Mouse (Mus musculus): ENCODE results near the gene Tbl1x.

The Tbl1x gene

DNA sequence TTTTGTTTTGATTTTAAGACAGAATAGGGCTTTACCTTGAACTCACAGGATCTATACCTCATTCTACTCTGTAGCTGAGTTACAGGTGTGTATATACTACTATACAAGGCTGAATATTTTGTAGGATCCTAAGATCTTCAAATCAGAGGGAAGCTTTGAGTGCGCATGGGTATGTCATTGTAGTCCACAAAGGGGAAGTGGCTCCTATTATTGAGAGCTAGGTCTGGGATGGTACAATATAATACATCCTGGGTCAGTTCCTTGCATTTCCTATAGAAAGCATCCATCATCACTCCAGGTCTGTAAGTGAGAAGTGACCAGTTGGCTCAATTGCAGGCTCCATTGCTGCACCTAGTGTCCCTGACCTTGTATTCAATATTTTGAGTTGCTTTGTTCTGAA is 102.2 kb downstream of the Tbl1x start:
- DNase-seq = no peak

DNA sequence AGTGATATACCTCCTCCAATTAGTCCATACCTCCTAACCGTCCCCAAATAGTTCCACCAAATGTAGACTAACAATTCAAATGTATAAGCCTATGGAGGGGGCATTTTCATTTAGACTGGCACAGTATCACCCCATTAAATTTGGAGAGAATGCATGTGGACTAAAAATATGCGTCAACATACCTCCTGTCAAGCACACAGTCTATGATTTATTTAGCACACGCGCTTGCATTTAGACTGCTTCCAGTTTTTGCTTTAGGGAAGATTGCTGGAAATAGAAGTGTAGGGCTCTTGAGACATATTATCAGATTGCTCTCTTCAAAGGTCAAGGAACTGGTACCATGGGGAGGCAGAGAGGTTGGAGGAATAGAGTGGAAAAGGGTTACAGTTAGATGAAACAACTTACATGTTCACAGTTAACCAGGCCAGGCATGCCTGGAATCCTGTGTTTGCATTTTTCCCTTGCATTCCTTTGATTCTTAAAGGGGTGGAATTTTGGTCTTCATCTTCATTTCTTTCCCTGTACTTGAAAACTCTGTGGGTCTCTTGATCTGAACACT is 105.0 kb downstream of the Tbl1x start:
- no peak for DNase-seq

DNA sequence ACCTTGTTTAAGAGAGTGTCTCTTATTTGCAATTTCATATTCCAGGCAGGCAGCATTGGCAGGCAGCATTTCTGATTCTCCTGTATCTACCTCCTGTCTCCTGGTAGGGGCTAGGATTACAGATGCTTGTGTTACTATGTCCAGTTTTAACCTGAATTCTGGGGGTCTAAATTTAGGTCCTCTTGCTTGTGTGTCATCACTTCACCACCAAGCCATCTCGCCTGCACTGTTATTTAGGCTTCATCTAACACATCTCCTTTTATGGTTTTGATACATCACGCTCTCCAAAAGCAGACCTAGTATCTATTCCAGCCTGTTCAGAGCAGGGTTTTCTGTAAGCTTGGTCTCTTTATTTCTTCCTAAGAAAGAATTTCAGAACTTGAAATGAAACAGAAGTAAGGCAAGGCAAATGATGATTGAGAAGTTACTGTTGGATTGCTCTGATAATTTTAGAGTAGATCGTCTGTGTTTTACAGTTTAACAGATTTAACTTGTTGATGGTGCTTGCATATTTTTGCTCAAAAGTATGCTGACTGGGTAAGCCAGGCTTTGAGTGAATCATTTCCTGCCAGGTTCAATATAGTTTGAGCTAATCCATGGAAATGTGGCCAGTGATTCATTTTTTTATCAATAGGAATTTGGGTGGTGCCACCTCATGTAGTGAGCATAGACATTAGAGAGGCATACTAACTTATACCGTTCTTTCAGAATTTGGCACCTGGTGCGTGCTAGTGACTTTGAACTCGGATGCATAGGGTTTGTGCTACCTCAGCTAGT is 106.7 kb downstream of the Tbl1x start:
- no peak for DNase-seq

DNA sequence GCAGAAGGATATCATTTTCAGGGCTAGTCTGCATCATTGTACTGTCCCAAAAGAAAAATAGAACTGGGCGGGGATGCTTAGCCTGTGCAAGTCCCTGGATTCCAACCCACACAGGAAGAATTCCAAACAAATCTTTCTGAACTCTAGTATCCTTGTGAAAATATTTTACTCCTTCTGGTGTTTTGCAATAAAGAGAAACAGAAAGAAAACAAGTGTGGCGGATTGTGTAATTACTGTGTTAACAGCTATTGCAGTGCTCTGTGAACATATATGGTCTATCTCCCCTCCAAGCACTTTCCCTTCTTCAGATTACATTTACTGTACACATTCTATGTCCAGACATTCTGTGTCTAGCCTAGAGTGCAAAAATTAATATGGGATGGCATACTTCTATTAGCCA is 119.6 kb downstream of the Tbl1x start:
- no peak for DNase-seq

DNA sequence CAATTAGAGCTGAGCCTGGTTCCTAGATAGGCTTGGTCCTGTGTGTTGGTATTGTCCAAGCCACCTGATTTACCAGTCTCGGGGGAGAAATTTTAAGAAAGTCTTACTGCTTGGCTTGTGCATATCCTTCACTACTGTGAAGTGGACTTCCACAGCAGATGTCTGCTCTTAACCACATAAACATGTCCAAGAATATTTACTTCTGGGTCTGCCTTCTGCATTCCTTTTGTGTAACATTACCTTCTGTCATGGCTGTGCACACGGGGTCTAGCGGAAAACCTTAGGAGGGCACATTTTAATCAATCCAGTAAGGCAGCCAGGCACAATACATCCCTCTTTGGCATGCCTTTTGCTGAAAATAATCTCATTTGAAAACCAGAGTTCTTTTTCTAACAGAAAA is 125.7 kb downstream of the Tbl1x start:
- no peak for DNase-seq

DNA sequence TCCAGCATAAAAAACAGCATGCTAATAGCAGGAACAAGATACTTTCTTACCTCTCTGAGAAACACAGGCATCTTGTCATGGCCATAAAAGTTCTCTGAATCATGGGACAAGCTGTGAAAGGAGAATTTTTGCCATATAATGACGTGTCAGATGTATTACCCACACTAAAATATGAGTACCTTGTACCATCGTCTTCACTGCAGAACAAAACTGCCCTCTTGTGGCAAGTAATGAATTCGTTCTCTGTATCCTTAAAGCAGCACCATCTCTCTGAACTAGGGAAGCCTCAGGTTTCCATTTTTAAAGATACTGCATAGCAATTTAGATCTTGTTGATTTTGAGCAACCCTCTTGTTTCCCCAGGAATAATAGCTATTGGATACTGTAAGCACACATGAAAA is 127.3 kb downstream of the Tbl1x start:
- peak; percentile 79 for DNase-seq

DNA sequence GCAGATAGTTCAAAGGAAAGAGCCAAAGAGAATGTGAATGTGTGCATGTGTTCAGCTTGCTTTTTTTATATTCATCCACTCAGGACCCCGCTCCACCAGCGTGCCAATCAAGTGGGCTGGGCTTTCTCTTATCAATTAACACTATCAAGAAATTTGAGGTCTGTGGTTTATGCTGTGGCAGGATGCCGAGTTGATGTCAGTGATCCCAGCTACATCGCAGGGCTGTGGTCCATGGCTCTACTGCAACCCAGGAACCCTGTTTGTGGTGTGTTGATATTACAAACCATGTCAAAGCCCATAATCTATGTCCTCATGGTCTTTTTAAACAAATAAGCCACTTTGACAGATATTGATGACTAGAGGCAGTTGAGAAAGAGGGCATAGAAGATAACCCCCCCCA is 129.5 kb downstream of the Tbl1x start:
- no peak for DNase-seq

DNA sequence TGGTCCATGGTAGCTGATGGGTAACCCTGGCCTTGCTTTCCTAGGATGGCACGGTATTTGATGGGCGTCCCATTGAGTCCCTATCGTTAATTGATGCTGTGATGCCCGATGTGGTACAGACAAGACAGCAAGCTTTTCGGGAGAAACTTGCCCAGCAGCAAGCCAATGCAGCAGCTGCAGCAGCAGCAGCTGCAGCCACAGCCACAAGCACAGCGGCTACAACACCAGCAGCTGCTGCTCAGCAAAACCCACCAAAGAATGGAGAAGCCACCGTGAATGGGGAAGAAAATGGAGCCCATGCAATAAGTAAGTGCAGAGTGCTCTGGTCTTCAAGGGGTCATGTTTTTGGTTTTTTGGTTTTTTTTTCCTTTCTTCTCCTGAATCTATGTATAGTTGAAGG is 135.4 kb downstream of the Tbl1x start:
- DNase-seq = no peak

DNA sequence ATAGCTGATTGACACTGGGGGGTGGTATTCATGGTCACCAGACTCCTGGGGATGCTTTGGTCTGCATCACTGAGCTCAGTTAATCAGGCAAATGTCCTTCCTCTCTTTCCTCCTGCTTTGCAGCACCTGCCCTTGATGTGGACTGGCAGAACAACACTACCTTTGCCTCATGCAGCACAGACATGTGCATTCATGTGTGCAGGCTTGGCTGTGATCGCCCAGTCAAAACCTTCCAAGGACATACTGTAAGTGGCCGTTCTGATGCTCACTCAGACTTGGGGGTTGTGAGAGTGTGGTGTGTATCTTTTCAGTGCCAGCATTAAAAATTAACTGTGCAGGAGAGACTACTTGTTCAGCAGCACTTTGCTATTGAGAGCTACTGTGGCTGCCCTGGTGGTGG is 139.4 kb downstream of the Tbl1x start:
- no peak for DNase-seq

DNA sequence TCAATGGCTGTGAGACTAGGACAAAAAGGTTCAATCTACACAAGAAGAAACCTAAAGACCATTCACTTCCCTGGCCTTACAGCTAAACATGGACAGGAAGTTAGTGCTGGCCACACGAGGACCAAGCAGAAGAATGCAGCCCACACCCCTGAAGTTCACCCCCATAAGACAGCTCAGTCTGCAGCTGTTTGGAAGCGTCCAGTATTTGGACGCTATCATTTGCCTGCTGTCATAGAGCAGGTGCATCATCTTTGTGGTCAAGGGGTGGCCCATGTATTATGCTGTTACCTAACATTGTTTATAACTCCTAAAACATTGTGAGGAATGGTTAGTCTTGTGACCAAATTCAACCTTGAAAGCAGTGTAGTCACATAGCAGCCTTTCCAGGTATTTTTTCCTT is 151.2 kb downstream of the Tbl1x start:
- DNase-seq = no peak

DNA sequence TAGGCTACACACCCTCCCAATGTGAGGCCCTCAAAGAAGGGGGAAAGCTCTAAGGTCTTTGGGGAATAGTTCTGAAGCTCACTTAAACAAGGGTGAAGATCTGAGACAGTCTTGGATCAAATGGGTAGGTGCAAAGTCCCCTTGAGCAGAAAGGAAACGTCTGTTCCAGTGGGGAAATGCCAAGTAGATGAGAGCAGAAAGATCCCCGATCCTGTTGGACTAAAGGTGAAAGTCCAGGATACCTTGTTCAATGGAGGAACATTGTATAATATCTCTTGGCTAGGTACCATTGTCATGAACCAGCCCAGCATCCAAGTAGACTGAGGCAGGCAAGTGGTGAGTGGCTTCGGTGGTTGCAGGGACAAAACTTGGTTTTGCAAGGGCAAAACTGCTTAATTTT is 152.5 kb downstream of the Tbl1x start:
- DNase-seq = no peak

DNA sequence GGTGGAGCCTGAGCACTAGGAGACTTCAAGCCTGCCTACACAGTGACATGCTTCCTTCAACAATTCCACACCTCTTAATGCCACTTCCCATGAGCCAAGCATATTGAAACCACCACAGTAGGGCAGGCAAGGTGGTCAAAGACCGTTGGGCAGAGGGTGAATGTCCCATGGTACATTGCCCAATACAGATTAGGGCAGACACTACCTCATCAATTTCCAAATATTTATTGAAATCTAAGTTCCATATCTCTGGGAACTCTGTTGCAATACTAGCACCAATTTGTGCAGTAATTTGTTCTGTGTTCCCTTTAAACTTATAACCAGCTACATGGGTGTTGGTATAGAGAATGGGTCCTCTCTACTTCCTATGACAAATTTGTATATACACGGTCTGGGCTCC is 154.2 kb downstream of the Tbl1x start:
- DNase-seq = no peak

DNA sequence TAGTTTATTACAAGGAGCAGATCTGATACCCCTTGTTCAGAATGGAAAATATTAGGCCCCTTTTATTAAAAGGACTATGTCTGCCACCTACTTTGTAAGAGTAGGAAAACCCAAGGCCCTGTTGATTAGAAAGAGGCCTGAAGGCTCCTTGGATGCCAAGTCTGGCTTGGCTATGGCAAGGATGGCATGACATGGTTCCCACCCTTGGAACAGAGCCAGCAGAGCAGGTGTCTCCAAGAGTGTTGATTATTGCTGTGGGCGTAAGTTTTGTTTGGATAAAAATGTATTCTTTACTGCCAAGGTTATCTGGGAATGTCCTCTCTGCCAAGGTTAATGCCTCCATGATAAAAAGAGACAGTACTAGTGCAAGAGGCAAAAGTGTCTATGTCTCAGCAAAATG is 156.1 kb downstream of the Tbl1x start:
- peak; percentile 14 for DNase-seq

DNA sequence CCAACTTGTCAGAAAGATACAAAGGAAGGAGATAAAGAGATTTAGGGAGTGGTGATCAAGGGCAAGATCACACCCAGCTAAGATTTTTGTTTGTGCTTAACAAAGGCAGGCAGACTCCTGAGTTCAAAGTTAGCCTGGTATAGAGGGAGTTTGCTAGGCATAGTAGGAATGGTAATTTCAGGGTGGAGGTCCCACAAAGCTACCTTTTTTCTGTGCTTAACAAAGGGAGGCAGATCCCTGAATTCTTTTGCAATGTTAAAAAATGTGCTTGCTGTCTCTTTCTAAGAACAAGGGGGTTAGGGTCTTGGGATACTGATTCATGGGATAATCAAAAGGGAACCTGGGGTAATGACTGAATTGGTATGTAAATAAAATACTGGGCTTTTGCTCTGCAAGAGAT is 156.6 kb downstream of the Tbl1x start:
- no peak for DNase-seq

DNA sequence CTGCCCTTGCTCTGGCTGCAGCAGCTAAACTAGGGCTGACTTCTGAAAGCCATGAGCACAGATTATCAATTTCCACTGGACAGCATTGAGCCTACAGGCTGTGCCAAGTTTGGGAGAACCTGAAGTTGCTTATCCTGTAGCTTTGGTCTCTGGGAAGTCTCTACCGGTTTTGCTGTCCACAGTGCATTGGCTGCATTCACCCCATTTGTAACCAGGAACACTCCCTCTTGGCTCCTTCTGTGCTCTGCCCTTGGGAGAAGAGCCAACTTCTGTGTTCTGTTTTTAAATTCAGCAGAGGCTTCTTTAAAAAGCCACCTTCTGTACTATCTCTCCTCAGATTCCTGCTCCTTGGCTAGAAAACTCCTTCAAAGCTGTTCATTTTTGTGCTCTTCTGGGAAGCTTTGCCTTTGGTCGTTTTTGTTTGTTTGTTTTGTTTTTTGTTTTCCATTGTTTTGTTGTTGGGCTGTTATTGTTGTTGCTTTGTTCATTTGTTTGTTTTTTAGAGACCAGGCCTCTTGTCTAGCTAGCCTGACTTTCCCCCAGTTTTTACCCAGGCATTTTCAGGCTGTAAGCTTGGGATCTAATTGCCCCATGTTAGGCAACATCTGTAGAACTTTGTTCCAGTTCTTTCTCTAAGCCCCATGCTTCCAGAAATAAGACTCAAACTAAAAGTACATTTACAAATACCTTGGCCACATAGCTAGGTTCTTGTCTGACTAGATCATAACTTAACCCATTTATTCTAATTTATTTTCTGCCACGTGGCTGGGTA is 159.2 kb downstream of the Tbl1x start:
- DNase-seq = no peak

Data from cerebellum, adult 9-10 months (tissue).